Mouse (Mus musculus) CH12.LX (cell line): Measurements from ENCODE around the gene Pigk. TPM values are rescaled to one million over a fixed set of nuclear protein-coding genes. Genes with fewer than 3 reads are reported as not detected.

Experiments
- DNase-seq: peaks from one replicate; pipeline ENCODE4 v3.0.0-alpha.2; 2013; ENCODE audit errors: extremely low read depth
- H3K27ac ChIP-seq: 2 replicates; pipeline ENCODE4 v1.5.1; 2012; ENCODE audit warnings: low read depth, mild to moderate bottlenecking, control low read depth, moderate library complexity; ENCODE audit not compliant: insufficient read depth
- H3K27me3 ChIP-seq: replicated peaks from 2 replicates; pipeline ENCODE3; 2012; ENCODE audit warnings: inconsistent platforms
- H3K36me3 ChIP-seq, 2 experiments: replicated peaks in 1 of 2; 2 replicates each; pipeline versions ENCODE3 to v1.6.1; 2012; ENCODE audit warnings: inconsistent platforms in 1 of 2, low read length in 1 of 2, mild to moderate bottlenecking in 1 of 2, mixed read lengths in 1 of 2, moderate library complexity in 1 of 2; ENCODE audit not compliant: control insufficient read depth in 1 of 2, insufficient read depth in 1 of 2
- H3K4me1 ChIP-seq, 2 experiments: 2 replicates each; pipeline ENCODE4 v1.6.1; 2012; ENCODE audit warnings: inconsistent platforms in 1 of 2, moderate library complexity in 1 of 2; ENCODE audit not compliant: insufficient read depth in 2 of 2, control insufficient read depth in 1 of 2
- H3K4me2 ChIP-seq: 2 replicates; pipeline ENCODE4 v1.6.1; 2012; ENCODE audit warnings: low read depth, mild to moderate bottlenecking, control low read depth; ENCODE audit not compliant: poor library complexity, insufficient read depth, severe bottlenecking
- H3K4me3 ChIP-seq, 3 experiments: fragments of 150-350 bp in 1 of 3; sonication (generic) in 1 of 3; replicated peaks in 1 of 3; 2 replicates each; pipeline versions ENCODE3 to v1.5.1; 2011 to 2012; ENCODE audit warnings: low read depth in 2 of 3, low read length in 2 of 3, mild to moderate bottlenecking in 2 of 3, moderate library complexity in 2 of 3, control low read depth in 1 of 3, improper control_type of control experiment in 1 of 3, inconsistent platforms in 1 of 3, mixed read lengths in 1 of 3; ENCODE audit not compliant: poor library complexity in 1 of 3
- H3K79me2 ChIP-seq: replicated peaks from 2 replicates; pipeline ENCODE4 v1.6.1; 2012; ENCODE audit warnings: mild to moderate bottlenecking, moderate library complexity; ENCODE audit not compliant: control insufficient read depth, poor library complexity, insufficient read depth, severe bottlenecking; ENCODE audit errors: extremely low read depth
- H3K9ac ChIP-seq: 2 replicates; pipeline ENCODE4 v1.6.1; 2012; ENCODE audit warnings: low read depth, mild to moderate bottlenecking, control low read depth, moderate library complexity; ENCODE audit not compliant: insufficient read depth
- H3K9me3 ChIP-seq: replicated peaks from 2 replicates; pipeline ENCODE3; 2012; ENCODE audit warnings: low read length, inconsistent platforms, mixed read lengths
- CHD1 ChIP-seq: IDR thresholded peaks from 2 replicates; pipeline ENCODE4 v1.6.1; 2012; ENCODE audit warnings: low read depth, low read length, improper control_type of control experiment, inconsistent platforms
- CTCF ChIP-seq, 2 experiments: IDR thresholded peaks in 1 of 2; conservative IDR thresholded peaks in 1 of 2; 2 replicates each; pipeline ENCODE4 v1.5.1; 2011 to 2012; ENCODE audit warnings: low read depth in 2 of 2, low read length in 2 of 2, improper control_type of control experiment in 1 of 2, inconsistent platforms in 1 of 2, mild to moderate bottlenecking in 1 of 2, moderate library complexity in 1 of 2
- E2F4 ChIP-seq: IDR thresholded peaks from 2 replicates; pipeline ENCODE4 v1.6.1; 2011; ENCODE audit warnings: low read depth, low read length, improper control_type of control experiment; ENCODE audit not compliant: insufficient replicate concordance
- ELF1 ChIP-seq: IDR thresholded peaks from 2 replicates; pipeline ENCODE4 v1.6.1; 2014; ENCODE audit warnings: low read depth, mild to moderate bottlenecking, inconsistent platforms, low read length, improper control_type of control experiment
- ETS1 ChIP-seq: conservative IDR thresholded peaks from 2 replicates; pipeline ENCODE4 v1.6.1; 2012; ENCODE audit warnings: low read depth, mild to moderate bottlenecking, inconsistent platforms, low read length, improper control_type of control experiment, moderate library complexity
- HCFC1 ChIP-seq: IDR thresholded peaks from 2 replicates; pipeline ENCODE4 v1.6.1; 2012; ENCODE audit warnings: low read depth, mild to moderate bottlenecking, inconsistent platforms, low read length, improper control_type of control experiment
- IRF4 ChIP-seq: IDR thresholded peaks from 2 replicates; pipeline ENCODE4 v1.6.1; 2014; ENCODE audit warnings: low read depth, mild to moderate bottlenecking, inconsistent platforms, low read length, improper control_type of control experiment
- JUND ChIP-seq: conservative IDR thresholded peaks from 2 replicates; pipeline ENCODE4 v1.6.1; 2011; ENCODE audit warnings: low read depth, low read length, improper control_type of control experiment
- MAX ChIP-seq: IDR thresholded peaks from 2 replicates; pipeline ENCODE4 v1.6.1; 2011; ENCODE audit warnings: low read length, improper control_type of control experiment
- MAZ ChIP-seq: IDR thresholded peaks from 2 replicates; pipeline ENCODE4 v1.6.1; 2012; ENCODE audit warnings: low read depth, mild to moderate bottlenecking, inconsistent platforms, low read length, improper control_type of control experiment, moderate library complexity
- MEF2A ChIP-seq: IDR thresholded peaks from 2 replicates; pipeline ENCODE4 v1.6.1; 2014; ENCODE audit warnings: low read depth, mild to moderate bottlenecking, inconsistent platforms, low read length, improper control_type of control experiment, borderline replicate concordance
- MXI1 ChIP-seq: IDR thresholded peaks from 2 replicates; pipeline ENCODE4 v1.6.1; 2011; ENCODE audit warnings: mild to moderate bottlenecking, low read depth, low read length, improper control_type of control experiment
- NRF1 ChIP-seq: IDR thresholded peaks from 2 replicates; pipeline ENCODE4 v1.6.1; 2014; ENCODE audit warnings: low read depth, mild to moderate bottlenecking, inconsistent platforms, low read length, improper control_type of control experiment, moderate library complexity
- PAX5 ChIP-seq: IDR thresholded peaks from 2 replicates; pipeline ENCODE4 v1.6.1; 2012; ENCODE audit warnings: low read length, inconsistent platforms, mixed read lengths
- POLR2A ChIP-seq: IDR thresholded peaks from 2 replicates; pipeline ENCODE4 v1.6.1; 2011; ENCODE audit warnings: low read depth, mild to moderate bottlenecking, improper control_type of control experiment, low read length
- RCOR1 ChIP-seq: conservative IDR thresholded peaks from 2 replicates; pipeline ENCODE4 v1.6.1; 2012; ENCODE audit warnings: low read depth, mild to moderate bottlenecking, inconsistent platforms, low read length, improper control_type of control experiment
- SIN3A ChIP-seq: IDR thresholded peaks from 2 replicates; pipeline ENCODE4 v1.6.1; 2012; ENCODE audit warnings: low read length, improper control_type of control experiment, inconsistent platforms
- SMC3 ChIP-seq: IDR thresholded peaks from 2 replicates; pipeline ENCODE4 v1.6.1; 2011; ENCODE audit warnings: low read depth, low read length, improper control_type of control experiment
- TCF12 ChIP-seq: IDR thresholded peaks from 2 replicates; pipeline ENCODE4 v1.6.1; 2014; ENCODE audit warnings: low read depth, mild to moderate bottlenecking, inconsistent platforms, low read length, improper control_type of control experiment
- UBTF ChIP-seq: IDR thresholded peaks from 2 replicates; pipeline ENCODE4 v1.6.1; 2012; ENCODE audit warnings: low read depth, mild to moderate bottlenecking, inconsistent platforms, low read length, improper control_type of control experiment, moderate library complexity
- USF1 ChIP-seq: IDR thresholded peaks from 2 replicates; pipeline ENCODE4 v1.6.1; 2014; ENCODE audit warnings: low read depth, mild to moderate bottlenecking, inconsistent platforms, low read length, improper control_type of control experiment
- ZC3H11A ChIP-seq: IDR thresholded peaks from 2 replicates; pipeline ENCODE4 v1.6.1; 2012; ENCODE audit warnings: low read depth, mild to moderate bottlenecking, inconsistent platforms, low read length, improper control_type of control experiment
- ZKSCAN1 ChIP-seq: IDR thresholded peaks from 2 replicates; pipeline ENCODE4 v1.6.1; 2012; ENCODE audit warnings: low read depth, inconsistent platforms, low read length, improper control_type of control experiment, borderline replicate concordance
- ZNF384 ChIP-seq: IDR thresholded peaks from 2 replicates; pipeline ENCODE4 v1.6.1; 2012; ENCODE audit warnings: low read depth, low read length, improper control_type of control experiment, inconsistent platforms
- dilution Hi-C: fragments of 300-500 bp; cut with MboI; formaldehyde crosslinking; loops from 2 replicates; pipeline ENCODE4 v1.14.3; 2020; ENCODE audit warnings: low sequenced_read_pairs; ENCODE audit not compliant: extremely low pct_unique_long_range_greater_than_20kb, extremely low pct_ligation_motif_present
- in situ Hi-C: fragments of 300-500 bp; cut with MboI; formaldehyde crosslinking; loops from 3 replicates; pipeline ENCODE4 v1.14.3; 2019; ENCODE audit warnings: low sequenced_read_pairs, low pct_ligation_motif_present, low pct_unique_long_range_greater_than_20kb, mixed read lengths
- polyA plus RNA-seq: library from polyadenylated mRNA; unstranded; fragments of >175 nt; gene quantifications from 2 replicates; pipeline ENCODE4 v1.2.1, GENCODE M21; 2012; ENCODE audit warnings: low read depth; ENCODE audit not compliant: insufficient read length
- total RNA-seq, 2 experiments: library from RNA; depleted of rRNA; stranded (reverse); fragments of 300-350 nt in 1 of 2; fragments of >200 nt in 1 of 2; gene quantifications; 2 replicates each; pipeline ENCODE4 v1.2.3; 2012 to 2014

Gene Pigk
- total and polyA plus RNA-seq, 3 experiments = 56.4 to 79.3 (median 67.5) TPM

GRCm38 (mm10) chr3:152761661-152762060 is 47.8 kb downstream of the Pigk start:
- Histone ChIP-seq H3K9ac (no peak overlapping the region), H3K27me3 (no peaks in the 10 kb centered on the region), H3K4me1 (peaks cover 11 to 28% of the 10 kb centered on the region in 2 experiments), H3K4me3 (no peak overlapping the region), H3K4me2 (no peak overlapping the region), H3K9me3 (no peaks in the 10 kb centered on the region), H3K36me3 (peaks cover 18 to 72% of the 10 kb centered on the region in 2 experiments), H3K79me2 (no peaks in the 10 kb centered on the region), H3K27ac (no peak overlapping the region)
- TF ChIP-seq USF1 = no peak
- no peak for TF ChIP-seq MEF2A
- no peak for TF ChIP-seq RCOR1
- TF ChIP-seq CHD1 = no peak
- TF ChIP-seq SIN3A = no peak
- no peak for TF ChIP-seq ZNF384
- no peak for TF ChIP-seq MAX
- TF ChIP-seq UBTF = no peak
- no peak for TF ChIP-seq NRF1
- TF ChIP-seq MXI1 = no peak
- TF ChIP-seq TCF12 = no peak
- no peak for TF ChIP-seq IRF4
- TF ChIP-seq ELF1 = no peak
- dilution Hi-C loops = no loop called here
- no peak for DNase-seq
- in situ Hi-C loops = no loop called here

- no peak overlapping the region for H3K4me3 ChIP-seq
- in situ Hi-C loops = no loop called here
- dilution Hi-C loops = no loop called here
- H3K79me2 ChIP-seq = no peaks in the 10 kb centered on the region
- H3K9ac ChIP-seq = no peak overlapping the region
- H3K27me3 ChIP-seq = no peaks in the 10 kb centered on the region
- no peak for TF ChIP-seq NRF1
- TF ChIP-seq TCF12 = no peak
- no peak for TF ChIP-seq POLR2A
- TF ChIP-seq PAX5 = no peak
- TF ChIP-seq ZKSCAN1 = no peak
- no peak for TF ChIP-seq SMC3
- TF ChIP-seq CTCF (conservative IDR thresholded peaks at IDR 0.05 in 1 of 2, IDR thresholded peaks at IDR 0.05 in 1 of 2; ENCODE audit: low read depth in 2 of 2, low read length in 2 of 2) = no peak
- TF ChIP-seq MEF2A = no peak
- no peak for TF ChIP-seq E2F4
- no peak for TF ChIP-seq JUND
- TF ChIP-seq ETS1 = no peak
- TF ChIP-seq MAZ = no peak
- no peak for TF ChIP-seq ZC3H11A
- no peak for TF ChIP-seq ELF1
- TF ChIP-seq ZNF384 = no peak
- TF ChIP-seq RCOR1 = no peak
- no peak for TF ChIP-seq HCFC1
- no peak for TF ChIP-seq IRF4
- TF ChIP-seq CHD1 = no peak
- no peak overlapping the region for H3K27ac ChIP-seq
- H3K4me1 ChIP-seq = peaks cover 11 to 27% of the 10 kb centered on the region in 2 experiments
- peaks cover 21 to 73% of the 10 kb centered on the region in 2 experiments for H3K36me3 ChIP-seq
- no peaks in the 10 kb centered on the region for H3K9me3 ChIP-seq
- H3K4me2 ChIP-seq = no peak overlapping the region
- no peak for DNase-seq
These were observed 48.4 kb downstream of the Pigk start for GRCm38 (mm10) chr3:152762302-152762701.
